Mouse (Mus musculus) embryo, embryonic 10 days (tissue): ENCODE data around the gene Il1rap.

Experiments
- DNase-seq: peaks from one replicate; pipeline ENCODE4 v3.0.0-alpha.2; 2015; ENCODE audit warnings: low spot score

Il1rap gene

DNA sequence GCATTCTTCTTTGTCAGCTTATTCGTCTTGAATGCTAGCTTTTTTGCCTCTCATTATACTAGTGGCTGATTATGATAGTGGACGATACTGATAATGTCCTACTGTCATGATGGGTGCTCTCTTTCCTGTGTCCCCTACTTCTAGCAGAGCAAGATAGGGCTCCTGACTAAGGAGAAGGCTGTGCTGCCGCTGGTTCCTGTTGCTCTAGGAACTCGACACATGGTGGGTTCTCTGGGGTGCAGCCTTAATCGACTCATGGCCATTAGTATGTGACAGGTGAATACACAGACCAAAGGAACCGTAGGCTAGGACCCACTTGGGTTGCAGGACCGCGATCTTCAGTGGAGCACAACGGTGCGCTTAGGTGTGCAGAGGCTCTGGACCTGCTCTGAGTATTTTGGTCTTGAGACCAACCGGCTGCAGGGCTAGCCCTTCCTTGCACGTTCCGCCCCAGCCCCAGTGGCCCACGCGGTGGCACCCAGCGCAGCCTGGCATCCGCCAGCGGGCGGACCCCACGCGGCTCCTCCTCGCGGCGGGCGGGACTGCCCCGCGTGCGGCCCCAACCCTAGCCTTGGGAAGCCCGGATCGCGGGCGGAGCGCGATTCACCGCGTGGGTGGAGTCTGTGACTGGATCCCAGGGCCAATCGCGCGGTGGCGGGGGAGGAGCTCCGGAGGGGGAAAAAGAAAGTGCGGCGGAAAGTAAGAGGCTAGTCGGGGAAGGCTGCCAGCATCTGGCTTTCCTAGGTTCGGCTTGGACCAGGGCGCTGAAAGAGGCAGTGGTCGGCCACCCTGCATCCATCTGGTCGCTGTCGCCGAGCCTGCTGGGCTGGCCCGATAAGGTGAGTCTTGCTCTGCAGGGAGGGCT, at the start of gene Il1rap:
Il1rap (plus strand) TSS at position 657 of the 865 bp plus-strand sequence.
- peak; percentile 89 for DNase-seq

DNA sequence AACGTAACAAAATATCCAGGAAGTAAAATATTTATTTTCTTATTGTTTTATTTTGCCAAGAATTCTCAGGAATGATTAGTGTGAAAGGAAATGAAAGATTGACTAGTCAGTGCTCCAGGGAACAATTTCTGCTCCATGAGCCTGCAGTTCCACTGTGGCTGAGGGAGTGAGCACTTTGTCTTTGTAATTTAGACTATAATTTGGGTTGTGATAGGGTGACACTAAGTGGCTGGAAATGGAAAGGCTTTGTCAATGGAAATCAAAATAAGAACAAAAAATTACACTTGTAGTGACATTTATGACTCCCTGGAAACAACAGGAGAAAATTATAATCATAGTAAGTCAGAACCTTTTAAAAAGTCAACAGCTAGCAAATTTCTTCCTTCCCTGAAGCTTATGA, 49.2 kb upstream of the Il1rap start:
- no peak for DNase-seq

DNA sequence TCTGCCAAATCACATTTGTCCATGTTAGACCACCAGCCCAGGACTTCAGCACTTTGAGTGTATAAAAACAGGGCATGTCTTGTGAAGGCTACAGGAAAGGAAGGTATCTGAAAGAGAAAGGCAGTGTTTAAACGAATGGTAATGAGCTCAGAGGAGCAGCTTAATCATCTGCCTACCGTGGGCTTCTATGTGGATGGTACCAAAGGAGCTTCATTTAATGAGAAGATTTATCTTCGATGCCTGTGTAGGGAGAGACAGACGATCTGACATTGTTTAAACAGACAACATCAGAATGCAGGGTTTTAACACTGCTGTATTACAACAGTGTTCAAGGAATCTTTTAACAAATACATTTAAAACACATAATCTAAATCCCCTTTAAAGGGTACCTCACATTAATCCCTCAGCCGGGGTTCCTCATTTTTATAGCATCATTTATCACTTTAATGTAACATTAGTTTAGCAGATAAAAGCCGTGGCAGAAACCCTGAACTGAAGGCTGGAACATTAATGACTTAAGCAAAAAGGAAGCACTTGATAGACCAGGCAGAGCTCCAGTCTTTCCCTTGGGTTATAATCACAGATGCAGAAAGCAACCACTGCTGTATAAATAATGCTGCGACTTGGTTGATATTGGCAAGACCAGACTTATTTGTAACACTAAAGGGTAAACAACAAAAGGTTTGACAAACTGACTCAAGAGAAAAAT, 35.2 kb upstream of the Il1rap start:
- DNase-seq, result no peak

DNA sequence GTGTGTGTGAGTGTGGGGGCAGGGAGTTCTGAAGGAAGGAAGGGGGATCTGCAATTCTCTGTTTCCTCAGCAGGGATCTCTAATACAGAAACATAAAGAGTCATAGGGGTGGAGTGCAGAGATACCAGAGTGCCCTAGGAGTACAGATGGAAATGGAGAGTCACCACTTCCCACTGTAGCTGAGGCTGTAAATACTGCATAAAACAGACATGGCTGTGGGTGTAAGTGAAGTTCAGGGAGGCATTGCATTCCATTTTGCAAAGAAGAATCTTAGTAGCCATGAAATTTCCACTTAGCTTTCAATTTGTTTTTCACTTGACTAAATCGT, 34.7 kb upstream of the Il1rap start:
- DNase-seq, result no peak

DNA sequence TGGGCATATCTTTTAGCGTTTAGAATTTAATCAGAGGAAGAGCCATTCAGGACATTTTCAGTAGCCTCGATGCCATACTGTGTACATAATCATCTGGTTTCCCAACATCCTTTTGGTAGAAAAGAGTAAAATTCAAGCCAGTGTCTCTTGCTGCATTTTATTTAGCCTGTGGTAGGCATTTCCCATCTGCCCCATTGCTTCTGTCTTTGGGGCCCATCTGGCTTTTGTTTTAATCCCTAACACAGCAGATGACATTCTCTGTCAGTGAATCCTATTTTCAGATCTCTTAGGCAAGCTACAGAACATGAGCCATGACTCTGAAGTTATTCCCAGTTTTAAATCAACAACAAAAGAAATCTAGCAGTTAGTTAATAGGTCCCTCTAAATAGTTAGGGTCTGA, 32.3 kb upstream of the Il1rap start:
- DNase-seq, result no peak

DNA sequence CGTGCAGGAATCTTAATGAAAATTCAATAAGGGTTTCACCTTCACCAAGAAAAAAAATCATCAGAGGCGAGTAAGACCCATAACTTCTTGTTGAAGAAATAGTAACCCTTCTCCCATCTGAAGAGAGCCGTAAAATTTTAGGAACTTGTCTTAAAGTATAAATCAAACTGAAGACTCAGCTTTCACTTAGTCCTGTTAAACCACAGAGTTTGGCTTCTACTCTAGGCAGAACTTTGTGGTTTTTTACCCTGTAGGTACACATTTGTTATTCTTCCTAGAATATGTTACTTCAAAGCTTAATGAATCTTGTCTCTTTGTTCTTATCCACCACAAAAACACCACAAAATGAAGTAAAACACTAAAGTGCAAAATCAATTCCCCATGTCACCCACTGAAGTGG, 29.3 kb upstream of the Il1rap start:
- DNase-seq, result no peak

DNA sequence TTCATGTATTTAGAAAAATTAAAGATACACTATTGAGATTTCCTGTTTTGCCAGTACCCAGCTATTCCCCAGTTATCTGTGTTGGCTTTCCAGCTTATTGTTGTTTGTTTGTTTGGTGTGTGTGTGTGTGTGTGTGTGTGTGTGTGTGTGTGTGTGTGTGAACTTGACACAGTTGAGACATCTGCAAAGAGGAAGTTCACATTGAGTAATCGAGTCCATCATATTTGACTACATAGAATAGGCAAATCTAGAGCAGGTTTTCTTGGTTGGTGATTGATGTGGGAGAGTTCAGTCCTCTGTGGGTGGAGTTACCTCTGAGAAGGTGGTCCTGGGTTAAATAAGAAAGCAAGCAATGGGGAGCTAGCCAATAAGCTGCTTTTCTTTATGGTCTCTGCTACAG, 22.7 kb upstream of the Il1rap start:
- DNase-seq, result no peak

DNA sequence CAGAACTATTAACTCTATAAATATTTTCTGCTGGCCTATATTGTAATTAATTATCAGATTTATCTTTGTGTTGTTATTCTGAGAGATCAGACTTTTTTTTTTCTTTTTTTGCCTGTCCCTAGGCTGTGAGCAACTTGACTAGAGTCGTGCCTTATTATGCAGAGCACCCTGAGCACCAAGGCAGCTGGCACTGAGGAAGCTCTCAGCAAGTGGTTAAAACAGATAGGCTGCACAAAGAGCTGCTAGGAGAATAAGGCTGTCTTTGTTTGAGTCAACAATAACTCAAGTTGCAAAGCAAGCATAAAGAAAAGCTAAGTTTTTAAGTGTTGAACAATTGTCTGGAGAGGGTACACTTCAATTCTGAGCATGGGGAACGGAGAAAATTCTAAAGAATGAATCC, 19.8 kb upstream of the Il1rap start:
- no peak for DNase-seq

DNA sequence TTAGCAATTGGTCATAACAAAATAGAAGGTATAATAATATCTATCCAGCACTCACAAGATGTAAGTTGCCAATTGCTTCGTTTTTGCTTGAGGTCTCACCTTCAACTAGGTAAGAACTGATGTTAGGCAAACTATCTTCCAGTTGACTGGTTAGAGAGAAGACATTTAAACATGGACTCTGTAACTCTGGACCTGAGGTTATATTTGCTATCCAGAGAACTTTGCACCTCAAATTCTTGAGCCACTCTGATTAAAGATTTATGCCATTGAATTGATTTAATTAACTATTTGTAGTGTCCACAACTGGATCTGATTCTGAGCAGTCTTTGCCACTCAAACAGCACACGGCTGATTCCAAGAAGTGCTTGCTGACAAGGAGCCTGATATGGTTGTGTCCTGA, 18.7 kb upstream of the Il1rap start:
- DNase-seq, result no peak

DNA sequence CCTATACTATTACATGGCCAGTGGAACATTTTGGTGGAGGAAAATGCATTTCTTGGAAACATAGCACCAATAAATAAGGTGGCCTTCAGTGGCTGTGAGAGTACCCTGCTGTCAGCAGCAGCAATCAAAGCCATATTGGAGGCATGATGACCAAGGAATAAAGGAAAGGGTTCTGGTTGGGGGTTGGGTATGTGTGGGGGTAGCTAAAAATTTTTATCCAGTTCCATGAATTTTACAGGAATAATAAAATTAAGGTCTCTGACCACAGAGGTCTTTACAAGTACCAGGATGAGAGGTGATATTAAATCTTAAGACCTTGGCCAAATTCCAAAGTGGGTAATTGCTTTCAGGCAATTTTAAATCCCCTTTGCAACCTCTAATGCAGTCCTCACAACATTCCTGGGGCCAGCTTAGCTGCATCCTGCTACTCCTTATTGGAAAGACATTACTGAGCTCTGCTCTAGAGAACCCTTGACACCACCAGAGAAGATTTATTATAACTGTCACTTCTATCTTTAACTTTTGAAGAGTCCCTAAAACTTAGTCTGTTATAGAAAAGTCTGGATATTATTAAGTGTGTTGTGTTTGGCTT, 12.0 kb upstream of the Il1rap start:
- no peak for DNase-seq

DNA sequence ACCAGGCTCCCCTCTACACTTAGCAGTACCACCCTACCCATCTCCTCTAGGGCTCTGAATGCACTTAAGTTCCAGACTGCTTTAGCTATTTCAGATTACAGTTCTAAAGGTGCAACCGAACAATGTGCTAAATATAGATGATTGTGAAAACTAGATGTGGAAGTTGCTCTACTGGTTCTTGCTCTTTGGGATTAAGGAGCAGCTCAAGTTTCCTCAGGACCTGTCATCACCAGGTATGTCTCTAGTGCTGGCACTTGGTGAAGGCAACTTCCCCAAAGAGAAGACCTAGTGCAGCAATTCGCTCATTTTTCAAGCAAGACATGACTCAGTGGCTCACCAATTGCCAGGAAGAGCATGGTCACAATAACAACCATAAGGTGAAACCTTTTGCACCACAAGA, 9.7 kb upstream of the Il1rap start:
- DNase-seq, result no peak

DNA sequence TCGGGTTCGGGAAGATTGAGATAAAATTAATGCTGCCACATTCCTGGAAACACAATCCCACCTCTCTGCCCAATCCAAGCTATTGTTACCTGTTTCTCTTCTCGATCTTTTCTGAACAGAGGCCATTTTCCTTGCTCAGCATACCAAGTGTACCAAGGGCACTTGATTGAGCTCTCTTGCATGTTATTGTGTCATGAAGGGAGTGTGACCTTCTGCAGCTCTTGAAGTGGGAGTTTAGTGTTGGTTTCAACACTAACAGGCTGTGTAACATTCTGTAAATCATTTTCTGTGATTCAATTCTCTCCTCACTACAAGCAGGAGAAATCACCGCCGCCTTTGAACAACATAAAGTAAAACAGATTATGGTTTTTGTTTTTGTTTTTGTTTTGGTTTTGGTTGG, 7.3 kb upstream of the Il1rap start:
- no peak for DNase-seq

DNA sequence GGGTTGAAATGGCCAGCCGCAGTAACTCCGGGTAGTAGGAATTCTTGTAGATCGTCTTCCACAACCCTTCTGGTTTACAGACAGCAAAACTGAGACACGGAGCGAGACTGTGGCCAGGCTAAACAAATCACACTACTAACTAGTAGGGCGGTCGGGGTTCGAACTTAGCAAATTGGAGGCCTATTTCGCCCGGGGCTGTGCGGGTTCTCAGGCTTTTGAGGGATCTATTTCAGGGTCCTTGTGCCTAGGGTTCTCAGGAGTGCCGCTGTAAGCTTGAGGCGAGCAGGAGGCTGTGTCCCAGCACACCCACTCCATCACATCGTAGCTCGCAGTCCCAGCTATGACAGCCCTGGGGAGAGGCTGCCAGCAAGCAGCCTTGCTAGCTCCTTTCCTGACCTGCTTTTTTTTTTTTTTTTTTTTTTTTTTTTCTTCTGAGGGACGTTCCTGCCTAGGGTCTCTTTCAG, 441 bp downstream of the Il1rap start:
- DNase-seq, result peak; percentile 48

DNA sequence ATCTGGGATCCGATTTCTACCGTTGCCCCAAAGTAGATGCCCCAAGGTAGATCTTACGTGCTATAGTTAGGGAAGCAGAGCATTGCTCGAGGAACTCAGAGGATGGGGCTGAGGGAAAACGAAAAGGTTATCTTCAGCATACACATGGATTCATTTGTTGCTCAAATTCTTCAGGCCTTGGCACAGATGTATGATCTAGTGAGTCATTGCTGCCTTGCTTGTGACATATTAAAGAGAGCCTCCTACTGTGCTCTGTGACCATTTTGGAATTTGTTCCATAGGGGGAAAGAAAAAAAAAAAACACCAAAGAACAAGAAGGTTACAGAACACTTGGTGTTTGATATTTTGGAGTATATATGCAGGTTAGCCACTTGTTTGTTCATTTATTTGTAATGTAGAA, 4.3 kb downstream of the Il1rap start:
- no peak for DNase-seq

DNA sequence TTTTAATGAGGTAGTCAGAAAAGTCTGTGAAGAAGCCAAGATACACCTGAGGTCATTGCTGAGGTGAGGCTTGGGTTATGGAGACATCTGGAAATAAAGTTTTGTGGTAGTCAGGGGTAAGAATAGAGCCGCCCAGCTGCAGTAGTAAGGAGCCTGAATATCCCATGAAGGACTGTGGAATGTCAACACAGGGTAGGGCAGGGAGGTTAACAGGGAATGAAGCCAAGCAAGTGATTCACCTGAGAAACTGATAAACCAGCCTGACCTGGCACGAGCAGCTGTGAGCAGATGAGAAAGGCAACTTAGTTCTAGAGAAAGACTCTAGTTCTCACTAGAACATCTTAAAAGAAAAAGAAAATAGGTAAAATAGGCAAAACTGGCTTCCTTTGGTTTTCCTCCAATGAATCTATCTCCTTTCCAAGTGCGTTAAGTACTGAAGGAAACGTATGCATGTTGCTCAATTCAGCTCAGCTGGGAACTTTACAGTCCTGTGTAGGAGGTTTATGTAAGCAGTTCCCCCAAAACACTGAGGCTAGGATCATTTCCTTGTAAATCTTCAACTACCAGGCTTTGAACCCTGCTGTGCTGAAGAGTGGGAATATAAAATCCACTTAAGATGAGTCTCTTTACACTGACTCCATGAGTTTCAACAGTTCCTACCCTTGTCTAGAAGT, 9.5 kb downstream of the Il1rap start:
- DNase-seq, result no peak

DNA sequence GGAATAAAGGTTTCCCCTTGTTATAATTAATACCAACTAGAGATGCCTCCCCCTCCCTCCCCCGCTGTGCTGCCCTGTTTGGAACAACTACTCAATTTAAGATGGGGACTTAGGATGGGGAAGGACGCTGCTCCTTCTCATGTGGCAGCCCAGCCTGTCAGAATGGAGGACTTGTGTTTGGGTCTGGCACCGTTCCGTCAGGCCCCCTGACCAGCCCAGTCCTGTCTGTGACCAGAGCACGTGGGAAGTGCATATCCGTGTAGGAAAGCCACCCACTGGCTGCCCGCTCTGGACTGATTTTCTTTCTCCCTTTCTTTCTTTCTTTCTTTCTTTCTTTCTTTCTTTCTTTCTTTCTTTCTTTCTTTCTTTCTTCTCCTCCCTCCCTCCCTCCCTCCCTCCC, 14.9 kb downstream of the Il1rap start:
- DNase-seq, result no peak

DNA sequence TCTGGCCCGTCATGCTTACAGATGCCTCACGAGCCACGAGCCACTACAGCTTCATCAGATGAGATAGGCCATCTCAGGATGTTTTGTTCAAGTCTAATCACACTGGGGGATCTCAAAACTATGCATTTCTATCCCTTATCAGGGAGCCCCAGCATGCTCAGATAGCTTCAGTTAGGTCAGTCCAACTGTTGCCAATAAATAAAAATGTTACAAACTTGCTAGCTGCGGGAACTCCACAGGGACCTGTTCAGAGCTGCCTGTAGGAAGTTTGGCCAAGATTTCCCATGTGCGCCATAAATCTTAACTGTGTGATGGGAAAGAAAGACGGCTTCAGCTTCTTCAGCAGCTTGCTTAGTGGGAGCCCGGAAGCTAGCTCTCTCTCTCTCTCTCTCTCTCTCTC, 15.8 kb downstream of the Il1rap start:
- peak; percentile 34 for DNase-seq

DNA sequence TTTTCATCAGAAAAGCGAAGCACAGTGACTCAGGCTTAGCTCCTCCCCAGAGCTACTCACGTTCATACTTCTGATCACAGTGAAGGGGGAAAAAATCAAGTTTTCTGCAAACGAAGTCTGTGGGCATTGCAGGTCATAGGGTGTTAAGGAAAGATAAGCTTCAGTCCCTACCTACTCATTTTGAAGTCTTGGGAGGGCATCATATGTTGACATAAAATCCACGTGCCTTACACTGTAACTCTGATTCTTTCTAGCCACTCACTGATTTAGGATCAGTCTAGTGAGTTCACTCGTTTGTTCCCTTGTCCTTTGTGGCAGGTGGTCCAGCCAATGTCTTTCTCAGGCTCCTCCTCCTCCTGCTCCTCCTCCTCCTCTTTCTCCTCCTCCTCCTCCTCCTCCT, 17.1 kb downstream of the Il1rap start:
- no peak for DNase-seq

DNA sequence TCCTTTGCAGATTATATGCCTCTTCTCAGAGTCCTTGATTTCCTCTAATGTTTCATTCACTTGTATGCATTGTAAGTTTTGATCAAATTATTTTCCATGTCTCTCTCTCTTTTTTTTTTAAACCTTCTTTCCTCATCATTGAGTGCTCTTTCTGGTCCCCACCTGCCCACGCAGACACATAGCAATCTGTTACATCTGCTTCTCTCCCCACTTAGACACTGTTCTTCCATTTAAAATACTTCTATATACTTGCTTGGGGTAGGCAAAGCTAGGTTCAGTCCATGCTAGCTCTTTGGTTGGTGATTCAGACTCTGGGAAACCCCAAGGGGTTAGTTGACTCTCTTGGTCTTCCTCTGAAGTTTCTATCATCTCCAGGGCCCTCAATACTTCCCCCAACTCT, 20.0 kb downstream of the Il1rap start:
- no peak for DNase-seq

DNA sequence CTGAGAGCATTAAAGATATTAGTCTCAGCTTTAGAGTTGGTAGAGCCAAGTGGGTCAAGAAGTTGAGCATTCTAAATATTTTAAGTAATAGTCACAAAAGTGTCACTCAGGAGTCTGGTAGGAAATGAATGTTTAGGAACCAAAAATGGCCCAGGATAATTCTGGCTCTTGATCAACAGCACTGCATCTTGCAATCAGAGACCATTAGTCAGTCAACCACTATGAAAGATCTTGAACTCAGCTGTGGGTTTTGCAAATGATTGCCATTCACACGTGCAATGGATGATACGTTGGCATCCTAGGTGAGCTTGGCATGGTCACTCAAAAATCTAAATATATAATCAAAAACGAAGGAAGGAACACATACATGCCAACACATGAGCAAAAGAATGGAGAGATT, 23.1 kb downstream of the Il1rap start:
- no peak for DNase-seq

DNA sequence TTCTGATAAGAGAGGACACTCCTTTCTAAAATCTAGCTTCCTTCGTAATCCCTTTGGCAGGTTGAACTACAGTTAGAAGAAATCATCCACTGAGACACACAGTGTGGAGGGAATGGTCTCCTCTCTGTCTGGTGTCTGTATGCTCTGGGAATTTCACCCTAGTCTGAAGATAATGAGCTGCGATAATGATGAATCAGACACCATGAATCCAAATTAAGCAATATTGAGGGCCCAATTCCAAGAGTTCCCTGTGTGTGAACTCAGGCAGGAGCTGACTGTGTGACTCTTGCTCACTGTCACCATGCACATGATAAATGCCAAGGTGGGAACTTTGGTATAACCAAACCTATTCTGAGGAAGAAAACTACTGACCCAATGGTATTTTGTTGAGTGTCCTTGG, 26.5 kb downstream of the Il1rap start:
- DNase-seq, result no peak

DNA sequence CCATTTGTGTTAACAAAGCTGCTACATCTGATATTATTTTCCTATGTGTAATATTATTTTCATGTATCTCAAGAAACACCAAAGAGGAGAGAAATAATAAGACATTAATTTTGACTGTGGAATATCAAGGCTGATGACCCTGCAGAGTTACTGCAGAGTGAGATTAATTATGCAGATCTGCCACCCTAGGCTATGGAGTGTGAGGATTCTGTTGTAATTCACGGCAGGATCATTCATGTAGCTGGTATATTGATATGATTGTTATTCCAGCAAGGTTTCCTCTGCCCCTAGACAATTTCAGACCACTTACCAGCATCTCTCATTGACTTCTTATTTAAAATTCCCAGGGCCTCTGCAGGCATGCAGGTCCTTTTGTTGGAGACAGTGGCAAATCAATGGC, 29.0 kb downstream of the Il1rap start:
- no peak for DNase-seq
